Mouse (Mus musculus): Measurements from ENCODE around the gene Erp44. TPM values are rescaled to one million over a fixed set of nuclear protein-coding genes. Genes with fewer than 3 reads are reported as not detected.

Gene Erp44
- total and polyA plus RNA-seq, 3 experiments = 59.2 to 203 (median 99.7) TPM

- peaks cover 0 to 40% of the 10 kb centered on the region in 2 experiments; a peak in 2 of 4 replicates for H3K4me1 ChIP-seq (ENCODE audit: control insufficient read depth in 1 of 2, insufficient read depth in 2 of 2)
- H3K4me3 ChIP-seq (replicated peaks in 1 of 3; ENCODE audit: low read depth in 2 of 3, low read length in 2 of 3, poor library complexity in 1 of 3) = no peak overlapping the region
- no peak overlapping the region for H3K4me2 ChIP-seq (ENCODE audit: insufficient read depth, low read depth, poor library complexity, severe bottlenecking)
- no peak for DNase-seq (ENCODE audit: extremely low read depth)
- no peak overlapping the region for H3K9ac ChIP-seq (ENCODE audit: insufficient read depth, low read depth)
- H3K36me3 ChIP-seq (replicated peaks in 1 of 2; ENCODE audit: control insufficient read depth in 1 of 2, insufficient read depth in 1 of 2, low read length in 1 of 2) = peaks cover 17 to 58% of the 10 kb centered on the region in 2 experiments
- H3K79me2 ChIP-seq (replicated peaks; ENCODE audit: control insufficient read depth, extremely low read depth, insufficient read depth, poor library complexity, severe bottlenecking) = peaks cover 2% of the 10 kb centered on the region
- in situ Hi-C loops (cut with MboI; ENCODE audit: low pct_ligation_motif_present, low pct_unique_long_range_greater_than_20kb, low sequenced_read_pairs) (loop anchor here (10.0 kb wide), 1 partner anchor 48 kb away; no protein-coding TSS in a partner anchor), dilution Hi-C loops (cut with MboI; ENCODE audit: extremely low pct_ligation_motif_present, extremely low pct_unique_long_range_greater_than_20kb, low sequenced_read_pairs) (no loop called here)
- no peak overlapping the region for H3K27ac ChIP-seq (ENCODE audit: insufficient read depth, low read depth)
- TF ChIP-seq TBP (conservative IDR thresholded peaks at IDR 0.05; ENCODE audit: low read depth, low read length) (no peak), NELFE (IDR thresholded peaks at IDR 0.05; ENCODE audit: low read depth, low read length) (no peak), UBTF (IDR thresholded peaks at IDR 0.05; ENCODE audit: low read depth, low read length) (no peak), POLR2AphosphoS2 (IDR thresholded peaks at IDR 0.05; ENCODE audit: low read depth, low read length) (no peak), ELF1 (IDR thresholded peaks at IDR 0.05; ENCODE audit: low read depth, low read length) (no peak), MYC (IDR thresholded peaks at IDR 0.05; ENCODE audit: low read depth, low read length) (no peak), CHD1 (IDR thresholded peaks at IDR 0.05; ENCODE audit: low read depth, low read length) (no peak), JUND (conservative IDR thresholded peaks at IDR 0.05; ENCODE audit: low read depth, low read length) (no peak), JUN (IDR thresholded peaks at IDR 0.05; ENCODE audit: insufficient read depth, low read depth, low read length) (no peak), CHD2 (IDR thresholded peaks at IDR 0.05; ENCODE audit: low read length) (no peak), USF2 (conservative IDR thresholded peaks at IDR 0.05; ENCODE audit: low read depth, low read length) (no peak), ZC3H11A (IDR thresholded peaks at IDR 0.05; ENCODE audit: low read depth, low read length) (no peak), MAX (IDR thresholded peaks at IDR 0.05; ENCODE audit: low read length) (no peak), USF1 (IDR thresholded peaks at IDR 0.05; ENCODE audit: low read depth, low read length) (no peak), KAT2A (IDR thresholded peaks at IDR 0.05; ENCODE audit: insufficient replicate concordance, low read length) (no peak), GABPA (IDR thresholded peaks at IDR 0.05; ENCODE audit: insufficient replicate concordance, low read depth, low read length) (no peak), ETS1 (conservative IDR thresholded peaks at IDR 0.05; ENCODE audit: low read depth, low read length) (no peak), HCFC1 (IDR thresholded peaks at IDR 0.05; ENCODE audit: low read depth, low read length) (no peak)
- H3K27me3 ChIP-seq (replicated peaks) = no peaks in the 10 kb centered on the region
- H3K9me3 ChIP-seq (replicated peaks; ENCODE audit: low read length) = no peaks in the 10 kb centered on the region
Observed at GRCm38 (mm10) chr4:48236721-48237120, 42.6 kb downstream of the Erp44 start.

GRCm38 (mm10) chr4:48226800-48227199, 52.6 kb downstream of the Erp44 start:
- H3K79me2 ChIP-seq (replicated peaks; ENCODE audit: control insufficient read depth, extremely low read depth, insufficient read depth, poor library complexity, severe bottlenecking) = peaks cover 8% of the 10 kb centered on the region; the same call in 1 of the 2 replicates
- peaks cover 3 to 66% of the 10 kb centered on the region in 2 experiments for H3K36me3 ChIP-seq (replicated peaks in 1 of 2; ENCODE audit: control insufficient read depth in 1 of 2, insufficient read depth in 1 of 2, low read length in 1 of 2)
- H3K27me3 ChIP-seq (replicated peaks) = no peaks in the 10 kb centered on the region
- dilution Hi-C loops (cut with MboI; ENCODE audit: extremely low pct_ligation_motif_present, extremely low pct_unique_long_range_greater_than_20kb, low sequenced_read_pairs) (no loop called here), in situ Hi-C loops (cut with MboI; ENCODE audit: low pct_ligation_motif_present, low pct_unique_long_range_greater_than_20kb, low sequenced_read_pairs) (loop anchor here (10.0 kb wide), 1 partner anchor 98 kb away; no protein-coding TSS in a partner anchor)
- H3K4me2 ChIP-seq (ENCODE audit: insufficient read depth, low read depth, poor library complexity, severe bottlenecking) = no peak overlapping the region
- H3K9ac ChIP-seq (ENCODE audit: insufficient read depth, low read depth) = no peak overlapping the region
- no peak overlapping the region for H3K27ac ChIP-seq (ENCODE audit: insufficient read depth, low read depth)
- H3K4me3 ChIP-seq (replicated peaks in 1 of 3; ENCODE audit: low read depth in 2 of 3, low read length in 2 of 3, poor library complexity in 1 of 3) = no peak overlapping the region
- no peak for DNase-seq (ENCODE audit: extremely low read depth)
- H3K9me3 ChIP-seq (replicated peaks; ENCODE audit: low read length) = no peaks in the 10 kb centered on the region
- peaks cover 0 to 12% of the 10 kb centered on the region in 2 experiments; a peak in 2 of 4 replicates for H3K4me1 ChIP-seq (ENCODE audit: control insufficient read depth in 1 of 2, insufficient read depth in 2 of 2)
- TF ChIP-seq ZKSCAN1 (IDR thresholded peaks at IDR 0.05; ENCODE audit: borderline replicate concordance, low read depth, low read length) = no peak
- TF ChIP-seq RCOR1 (conservative IDR thresholded peaks at IDR 0.05; ENCODE audit: low read depth, low read length) = no peak
- TF ChIP-seq CHD2 (IDR thresholded peaks at IDR 0.05; ENCODE audit: low read length) = no peak
- TF ChIP-seq TBP (conservative IDR thresholded peaks at IDR 0.05; ENCODE audit: low read depth, low read length) = no peak

Data from CH12.LX (cell line).